Mouse (Mus musculus): ENCODE measurements around the gene Fat3.

Fat3 gene

GRCm38 (mm10) chr9:16501186-16501711 is at the start of gene Fat3:
Fat3 (minus strand) TSS chr9:16501285.
- in situ Hi-C loops (cut with MboI, MseI) = no loop called here

- in situ Hi-C loops (cut with MboI, MseI) = no loop called here
Measured at GRCm38 (mm10) chr9:16532884-16533283, 31.8 kb upstream of the Fat3 start.

GRCm38 (mm10) chr9:16517543-16517942 is 16.5 kb upstream of the Fat3 start:
- in situ Hi-C loops (cut with MboI, MseI) = no loop called here

GRCm38 (mm10) chr9:16512005-16512404 is 10.9 kb upstream of the Fat3 start:
- in situ Hi-C loops (cut with MboI, MseI) = no loop called here

GRCm38 (mm10) chr9:16503776-16504175 is 2.7 kb upstream of the Fat3 start:
- in situ Hi-C loops (cut with MboI, MseI) = no loop called here

GRCm38 (mm10) chr9:16502673-16503343 is 1.7 kb upstream of the Fat3 start:
- in situ Hi-C loops (cut with MboI, MseI) = no loop called here

- in situ Hi-C loops (cut with MboI, MseI) = no loop called here
Measured at GRCm38 (mm10) chr9:16501990-16502672, 1.0 kb upstream of the Fat3 start.

- in situ Hi-C loops (cut with MboI, MseI) = no loop called here
Measured at GRCm38 (mm10) chr9:16500382-16501185, 501 bp downstream of the Fat3 start.

GRCm38 (mm10) chr9:16499621-16500381 is 1.3 kb downstream of the Fat3 start:
- in situ Hi-C loops (cut with MboI, MseI) = no loop called here

GRCm38 (mm10) chr9:16498876-16499275 is 2.2 kb downstream of the Fat3 start:
- in situ Hi-C loops (cut with MboI, MseI) = no loop called here

GRCm38 (mm10) chr9:16497361-16497760 is 3.7 kb downstream of the Fat3 start:
- in situ Hi-C loops (cut with MboI, MseI) = no loop called here

GRCm38 (mm10) chr9:16496331-16496730 is 4.8 kb downstream of the Fat3 start:
- in situ Hi-C loops (cut with MboI, MseI) = no loop called here

GRCm38 (mm10) chr9:16489661-16490060 is 11.4 kb downstream of the Fat3 start:
- in situ Hi-C loops (cut with MboI, MseI) = loop anchor here in 1 of 2 experiments (10.0 kb wide), 1 partner anchor 725 kb away; no protein-coding TSS in a partner anchor

- in situ Hi-C loops (cut with MboI, MseI) = loop anchor here in 1 of 2 experiments (10.0 kb wide), 1 partner anchor 727 kb away; no protein-coding TSS in a partner anchor
Measured at GRCm38 (mm10) chr9:16487565-16487964, 13.5 kb downstream of the Fat3 start.

- in situ Hi-C loops (cut with MboI, MseI) = loop anchor here in 1 of 2 experiments (10.0 kb wide), 1 partner anchor 729 kb away; no protein-coding TSS in a partner anchor
Measured at GRCm38 (mm10) chr9:16486229-16486628, 14.9 kb downstream of the Fat3 start.

GRCm38 (mm10) chr9:16485173-16485572 is 15.9 kb downstream of the Fat3 start:
- in situ Hi-C loops (cut with MboI, MseI) = loop anchor here in 1 of 2 experiments (10.0 kb wide), 1 partner anchor 730 kb away; no protein-coding TSS in a partner anchor

- in situ Hi-C loops (cut with MboI, MseI) = loop anchor here in 1 of 2 experiments (10.0 kb wide), 1 partner anchor 730 kb away; no protein-coding TSS in a partner anchor
Measured at GRCm38 (mm10) chr9:16484765-16485164, 16.3 kb downstream of the Fat3 start.

GRCm38 (mm10) chr9:16461491-16461890 is 39.6 kb downstream of the Fat3 start:
- in situ Hi-C loops (cut with MboI, MseI) = no loop called here

GRCm38 (mm10) chr9:16460591-16460990 is 40.5 kb downstream of the Fat3 start:
- in situ Hi-C loops (cut with MboI, MseI) = no loop called here

GRCm38 (mm10) chr9:16441930-16442329 is 59.2 kb downstream of the Fat3 start:
- in situ Hi-C loops (cut with MboI, MseI) = no loop called here

- in situ Hi-C loops (cut with MboI, MseI) = no loop called here
Measured at GRCm38 (mm10) chr9:16440638-16441037, 60.4 kb downstream of the Fat3 start.
